Mouse (Mus musculus) neutrophil, adult 5-6 weeks (primary cell): Measurements from ENCODE around the gene Ttc9b. TPM values are rescaled to one million over a fixed set of nuclear protein-coding genes. Genes with fewer than 3 reads are reported as not detected.

ENCODE experiments used
- ATAC-seq: fragments of 151-379, 151-347 bp; 2 replicates; pipeline ENCODE4 v1.8.0; 2017; ENCODE audit warnings: mild to moderate bottlenecking, moderate TSS enrichment; ENCODE audit not compliant: insufficient number of reproducible peaks, poor library complexity, low FRiP score, severe bottlenecking; ENCODE audit errors: extremely low read depth
- total RNA-seq: library from RNA; stranded (forward); fragments of 200-1000 nt; gene quantifications from 2 replicates; pipeline ENCODE4 v1.2.3, GENCODE M21; 2017

The Ttc9b gene
- total RNA-seq, 1 experiment from 2014 or later = not detected

DNA sequence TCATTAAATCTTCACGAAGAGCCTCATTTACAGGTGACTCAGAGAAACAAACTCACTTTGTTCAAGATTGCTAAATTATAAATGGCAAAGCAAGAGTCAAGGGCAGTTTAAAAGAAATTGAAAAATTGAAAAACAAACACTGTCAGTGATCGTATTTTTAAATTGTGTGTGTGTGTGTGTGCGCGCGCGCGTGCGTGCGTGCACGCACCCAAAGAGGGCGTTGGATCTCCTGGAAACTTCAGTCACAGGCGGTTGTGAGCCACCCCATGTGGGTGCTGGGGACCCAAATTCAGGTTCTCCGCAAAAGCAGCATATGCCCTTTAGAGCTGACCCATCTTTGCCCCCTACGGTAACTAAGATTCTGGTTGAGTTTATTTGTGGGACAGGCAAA lies 21.5 kb downstream of the Ttc9b start:
- no peak for ATAC-seq

DNA sequence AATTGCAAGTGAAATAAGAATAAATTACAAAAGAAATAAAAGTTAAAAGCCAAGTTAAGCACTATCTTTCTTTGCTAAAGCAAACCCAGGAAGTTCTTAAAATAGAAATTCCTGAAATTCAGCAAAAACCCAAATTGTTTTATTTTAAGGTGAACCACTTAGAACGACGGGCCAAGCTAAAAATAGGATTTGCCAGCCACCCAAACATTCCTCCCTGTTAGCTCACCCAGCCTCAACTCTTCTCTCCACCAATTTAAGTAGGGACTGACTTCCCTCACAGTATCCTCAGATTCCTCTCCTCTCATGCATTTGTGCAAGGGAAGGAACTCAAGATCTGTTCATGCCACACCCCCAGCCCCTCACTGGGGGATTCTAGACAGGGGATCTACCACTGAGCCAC lies 29.5 kb downstream of the Ttc9b start:
- ATAC-seq = no peak

DNA sequence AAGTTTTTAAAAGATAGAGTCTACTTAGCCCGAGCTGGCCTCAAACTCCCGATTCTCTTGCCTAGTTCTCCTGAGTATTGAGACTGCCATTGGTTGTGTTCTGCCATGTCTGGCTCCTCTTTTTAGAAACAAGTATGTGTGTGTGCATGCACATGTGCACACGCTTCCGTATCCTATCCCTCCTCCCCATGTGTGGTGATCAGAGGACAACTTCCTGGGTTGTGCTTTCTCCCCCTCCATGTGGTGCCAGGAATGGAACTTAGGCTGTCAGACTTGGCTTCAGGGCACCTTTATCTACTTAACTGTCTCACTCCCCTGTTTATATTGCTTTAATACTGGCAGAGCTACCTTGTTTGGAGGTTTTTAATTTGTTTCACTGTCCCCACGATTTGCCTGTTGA lies 31.5 kb downstream of the Ttc9b start:
- ATAC-seq = no peak

DNA sequence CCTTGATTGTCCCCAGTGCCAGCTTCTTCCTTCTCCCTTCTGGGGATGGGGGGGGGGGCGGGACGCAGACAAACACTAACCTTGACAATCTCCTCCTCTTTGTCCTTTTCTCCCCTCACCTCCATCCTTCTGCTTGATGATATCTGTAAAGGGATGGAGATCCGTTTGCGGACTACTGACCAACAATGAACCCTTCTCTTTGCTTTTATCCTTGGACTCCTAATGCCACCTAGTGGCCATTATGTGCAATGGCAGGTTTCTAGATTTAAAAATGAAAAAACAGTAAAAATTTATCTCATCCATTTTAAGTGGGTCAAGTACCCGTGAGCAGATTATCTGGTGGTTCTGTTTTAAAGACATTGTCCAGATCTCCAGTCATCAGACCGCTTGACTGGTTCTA lies 32.0 kb downstream of the Ttc9b start:
- peak; percentile 17; the same call in 1 of the 2 replicates for ATAC-seq

DNA sequence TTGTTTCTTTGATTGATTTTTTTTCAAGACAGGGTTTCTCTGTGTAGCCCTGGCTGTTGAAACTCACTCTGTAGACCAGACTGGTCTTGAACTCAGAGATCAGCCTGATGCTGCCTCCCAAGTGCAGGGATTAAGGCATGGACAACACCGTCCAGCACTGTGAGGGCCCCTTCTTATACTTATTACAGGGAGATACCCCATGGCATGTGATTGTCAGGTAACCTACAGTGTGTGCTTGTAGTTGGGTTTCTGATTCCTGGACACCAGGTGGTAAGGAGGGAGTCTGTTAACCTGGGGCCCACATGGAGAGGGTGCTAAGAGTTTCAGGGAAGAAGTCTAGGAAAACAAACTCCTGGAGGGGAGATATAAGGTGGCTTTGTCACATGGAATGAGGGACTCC lies 33.3 kb downstream of the Ttc9b start:
- ATAC-seq = no peak

DNA sequence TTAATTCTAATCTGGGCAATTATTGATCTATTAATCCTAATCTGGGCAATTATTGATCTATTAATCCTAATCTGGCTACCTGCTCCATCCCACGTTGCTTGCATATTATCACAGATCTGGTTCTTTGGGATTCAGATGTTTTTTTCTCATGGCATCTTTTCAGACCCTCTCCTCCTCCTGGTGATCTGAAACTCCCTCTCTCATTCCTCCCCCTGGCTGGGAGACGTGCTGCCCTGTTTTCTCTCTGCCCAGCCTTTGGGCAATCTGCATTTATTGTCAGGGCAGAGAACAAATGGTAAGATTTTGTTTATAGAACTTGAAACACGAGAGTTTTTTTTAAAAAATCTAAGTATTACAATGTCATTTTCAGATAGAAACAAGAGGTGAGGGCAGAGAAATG lies 34.1 kb downstream of the Ttc9b start:
- no peak for ATAC-seq

DNA sequence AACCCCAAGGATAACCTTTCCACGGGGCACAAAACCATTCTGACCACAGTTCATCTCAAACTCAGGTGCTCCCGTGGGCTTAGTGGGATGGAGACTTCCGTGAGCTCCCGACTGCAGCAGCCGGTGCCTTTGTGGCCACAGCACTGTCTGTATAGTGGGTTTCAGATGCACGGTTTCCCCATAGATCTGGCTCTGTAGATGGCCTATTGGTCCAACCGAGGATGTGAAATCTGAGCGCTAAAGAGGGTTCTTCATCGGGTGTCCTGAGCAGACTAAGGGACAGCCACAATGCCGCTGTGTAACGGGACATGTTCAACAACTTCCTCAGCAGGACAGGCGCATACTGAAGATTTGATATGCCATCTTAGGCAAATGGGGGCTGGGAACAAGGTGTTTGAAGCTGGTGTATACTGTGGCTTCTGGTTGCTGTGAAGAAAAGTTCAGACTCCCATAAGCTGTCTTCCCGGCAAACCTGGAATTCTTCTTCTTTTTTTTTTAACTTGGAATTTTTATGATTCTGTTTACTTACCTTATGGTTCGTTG lies 34.6 kb downstream of the Ttc9b start:
- ATAC-seq = no peak

DNA sequence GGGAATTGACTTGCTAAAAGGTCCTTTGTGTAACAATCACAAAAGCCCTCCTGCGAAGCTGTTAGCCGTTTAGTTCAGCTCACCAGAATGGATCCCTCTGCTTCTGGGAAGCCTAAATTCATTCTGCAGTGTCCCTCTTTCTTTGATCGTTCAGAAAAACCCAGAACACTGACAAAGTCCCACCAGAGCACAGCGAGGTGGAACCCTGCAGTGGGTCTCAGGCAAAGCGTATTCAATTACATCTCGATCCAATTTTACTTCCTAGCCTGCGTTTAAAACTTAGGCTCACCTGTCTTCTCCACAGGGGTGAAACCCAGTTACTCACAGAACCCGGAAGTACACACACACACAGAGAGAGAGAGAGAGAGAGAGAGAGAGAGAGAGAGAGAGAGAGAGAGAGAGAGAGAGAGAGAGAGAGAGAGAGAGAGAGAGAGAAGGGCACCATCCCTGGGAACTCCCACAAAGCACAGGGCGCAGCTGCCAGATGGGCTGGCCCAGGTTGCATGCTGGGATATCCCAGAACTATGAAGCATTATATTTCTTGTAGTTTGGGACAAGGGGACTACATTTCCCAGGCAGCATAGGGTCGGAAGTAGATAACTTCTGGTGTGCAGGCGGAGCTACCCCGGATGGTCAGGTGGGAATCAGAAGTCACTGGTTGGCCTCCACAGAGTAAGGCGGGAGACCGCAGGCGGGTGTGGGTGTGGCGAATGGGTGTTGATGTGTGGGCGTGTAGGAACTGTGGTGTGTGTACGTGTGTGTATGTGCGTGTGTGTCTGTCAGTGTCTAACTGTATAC lies 35.3 kb downstream of the Ttc9b start, which contains the start of gene Zfp607b:
Gene Zfp607b, plus strand, starts transcription at position 526 of the 798 bp plus-strand sequence.
- ATAC-seq = peak; percentile 95

DNA sequence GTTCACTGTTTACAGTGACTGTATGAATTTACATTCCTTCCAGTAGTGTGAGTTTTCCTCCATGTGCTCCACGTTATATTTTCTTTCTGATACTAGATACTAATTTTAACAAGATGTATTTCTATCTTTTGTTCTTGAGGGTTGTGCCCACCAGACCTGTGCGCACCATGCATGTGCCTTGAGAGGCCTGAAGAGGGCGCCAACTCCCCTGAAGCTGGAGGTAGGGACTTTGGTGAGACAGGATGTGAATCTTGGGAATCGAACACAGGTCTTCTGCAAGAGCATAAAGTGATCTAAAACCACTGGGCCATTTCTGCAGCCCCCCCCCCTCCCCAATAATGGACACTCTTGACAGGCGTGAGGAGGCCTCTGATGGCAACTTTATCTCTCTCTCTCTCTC lies 37.4 kb downstream of the Ttc9b start:
- ATAC-seq = no peak

DNA sequence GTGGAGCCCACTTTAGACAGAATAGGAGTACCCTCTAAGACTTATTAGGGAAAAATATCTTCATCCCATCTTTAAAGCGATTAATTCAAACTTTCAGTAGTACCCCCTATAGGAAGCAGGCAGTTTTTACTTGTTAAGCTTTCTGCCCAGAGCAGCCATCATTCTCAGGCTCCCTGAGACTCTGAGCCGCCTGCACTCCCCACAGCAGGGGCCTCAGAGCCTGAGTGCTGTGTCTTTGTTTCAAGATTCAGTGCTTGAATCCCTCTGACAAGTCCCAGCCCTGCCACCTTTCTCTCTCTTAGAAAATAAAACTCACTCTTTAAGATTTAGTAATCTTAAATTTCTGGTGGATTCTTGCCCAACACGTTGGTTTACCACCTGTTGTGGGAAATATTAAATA lies 43.0 kb downstream of the Ttc9b start:
- ATAC-seq = no peak

Other genes starting within 250 kb of the Ttc9b start
- gene Sptbn4, start 206.2 kb upstream of the Ttc9b start, total RNA-seq = 0.37 TPM in 1 of 2 replicates, not detected in the other
- gene Blvrb, start 205.9 kb upstream of the Ttc9b start, total RNA-seq = 31.7 and 32.1 TPM in 2 replicates
- 32.0 and 39.3 TPM in 2 replicates for gene Sertad3, start 180.1 kb upstream of the Ttc9b start, total RNA-seq
- gene Sertad1, start 167.0 kb upstream of the Ttc9b start, total RNA-seq = 32.6 and 38.4 TPM in 2 replicates
- gene Prx, start 154.6 kb upstream of the Ttc9b start, total RNA-seq = 0.35 and 0.61 TPM in 2 replicates
- not detected in 2 replicates for gene Hipk4, start 130.6 kb upstream of the Ttc9b start, total RNA-seq
- gene Pld3, start 100.7 kb upstream of the Ttc9b start, total RNA-seq = 20.7 and 24.3 TPM in 2 replicates
- gene 2310022A10Rik, start 100.7 kb upstream of the Ttc9b start, total RNA-seq = 7.0 and 8.7 TPM in 2 replicates
- 175 and 194 TPM in 2 replicates for gene Akt2, start 62.4 kb upstream of the Ttc9b start, total RNA-seq
- 3.7 and 7.2 TPM in 2 replicates for gene Map3k10, start 20.7 kb downstream of the Ttc9b start, total RNA-seq
- 1.7 and 6.6 TPM in 2 replicates for gene Zfp607b, start 35.4 kb downstream of the Ttc9b start, total RNA-seq
- gene Zfp60, start 77.5 kb downstream of the Ttc9b start, total RNA-seq = 8.3 and 13.0 TPM in 2 replicates
- 7.5 and 9.8 TPM in 2 replicates for gene Zfp626, start 153.3 kb downstream of the Ttc9b start, total RNA-seq
- gene Zfp59, start 184.7 kb downstream of the Ttc9b start, total RNA-seq = 6.9 and 7.9 TPM in 2 replicates
- gene Zfp607a, start 203.6 kb downstream of the Ttc9b start, total RNA-seq = 15.7 and 18.9 TPM in 2 replicates